Mouse (Mus musculus) embryonic facial prominence, embryonic 10.5 days (tissue): ENCODE data around the gene Hist1h1a. TPM values are rescaled to one million over a fixed set of nuclear protein-coding genes. Genes with fewer than 3 reads are reported as not detected.
"Not testable (repeated sequence)": the region's sequence is repeated elsewhere in the genome, so short reads cannot be mapped to it uniquely, and the experiment has no call there.

Experiments
- DNase-seq: peaks from one replicate; pipeline ENCODE4 v3.0.0-alpha.2; 2017; ENCODE audit warnings: low spot score
- H3K27ac ChIP-seq: fragments of 300-500 bp; sonication (generic); replicated peaks from 2 replicates; pipeline ENCODE4 v1.5.1; 2016; ENCODE audit warnings: mild to moderate bottlenecking
- H3K27me3 ChIP-seq: fragments of 300-500 bp; sonication (generic); replicated peaks from 2 replicates; pipeline ENCODE4 v1.6.1; 2016; ENCODE audit warnings: low read depth, mild to moderate bottlenecking; ENCODE audit not compliant: poor library complexity, severe bottlenecking
- H3K36me3 ChIP-seq: fragments of 300-500 bp; sonication (generic); replicated peaks from 2 replicates; pipeline ENCODE4 v1.6.1; 2016; ENCODE audit warnings: mild to moderate bottlenecking, moderate library complexity
- H3K4me1 ChIP-seq: fragments of 300-500 bp; sonication (generic); 2 replicates; pipeline ENCODE4 v1.6.1; 2016
- H3K4me3 ChIP-seq: fragments of 300-500 bp; sonication (generic); 2 replicates; pipeline ENCODE4 v1.5.1; 2016; ENCODE audit warnings: mild to moderate bottlenecking, moderate library complexity
- H3K9me3 ChIP-seq: fragments of 300-500 bp; sonication (generic); 2 replicates; pipeline ENCODE4 v1.6.1; 2016; ENCODE audit warnings: mild to moderate bottlenecking
- WGBS: fragments of 180-500 bp; shearing (Covaris S2); methylation state at CpG from one replicate; pipeline ENCODE4 v1.1.7; 2016; 5-methylcytosine and 5-hydroxymethylcytosine counted together
- microRNA-seq: library from miRNA; unstranded; fragments of <30 nt; microRNA quantifications from one replicate; pipeline ENCODE4, GENCODE M21; 2017
- polyA plus RNA-seq: library from polyadenylated mRNA; unstranded; fragments of >200 nt; fragmentation: Nextera tagmentation; extraction: Ambion mirVana; gene quantifications from 2 replicates; pipeline ENCODE4 v1.2.1, GENCODE M21; 2016

Gene Hist1h1a
- polyA plus RNA-seq, 1 experiment from 2014 or later: 4.0 TPM

GRCm38 (mm10) chr13:23768834-23769397 lies 5.5 kb downstream of the Hist1h1a start:
- 51% methylated on average over 5 of the region's 5 CpGs for whole genome bisulfite sequencing
- Histone ChIP-seq H3K27me3 (no peaks in the 10 kb centered on the region), H3K4me1 (peaks cover 23% of the 10 kb centered on the region)

GRCm38 (mm10) chr13:23769613-23770012 lies 6.1 kb downstream of the Hist1h1a start, which contains the start of gene Trim38:
Trim38 (plus strand) TSS chr13:23769913.
- H3K27ac ChIP-seq, DNase-seq: not testable (repeated sequence)
- WGBS: 84% methylated on average over 2 of the region's 2 CpGs

More at GRCm38 (mm10) chr13:23768834-23769397, 5.5 kb downstream of the Hist1h1a start:
- no peaks in the 10 kb centered on the region for H3K36me3 ChIP-seq
- DNase-seq: no peak
- H3K9me3 ChIP-seq: no peaks in the 10 kb centered on the region
- H3K4me3 ChIP-seq: no peak overlapping the region
- H3K27ac ChIP-seq: no peak overlapping the region

DNA sequence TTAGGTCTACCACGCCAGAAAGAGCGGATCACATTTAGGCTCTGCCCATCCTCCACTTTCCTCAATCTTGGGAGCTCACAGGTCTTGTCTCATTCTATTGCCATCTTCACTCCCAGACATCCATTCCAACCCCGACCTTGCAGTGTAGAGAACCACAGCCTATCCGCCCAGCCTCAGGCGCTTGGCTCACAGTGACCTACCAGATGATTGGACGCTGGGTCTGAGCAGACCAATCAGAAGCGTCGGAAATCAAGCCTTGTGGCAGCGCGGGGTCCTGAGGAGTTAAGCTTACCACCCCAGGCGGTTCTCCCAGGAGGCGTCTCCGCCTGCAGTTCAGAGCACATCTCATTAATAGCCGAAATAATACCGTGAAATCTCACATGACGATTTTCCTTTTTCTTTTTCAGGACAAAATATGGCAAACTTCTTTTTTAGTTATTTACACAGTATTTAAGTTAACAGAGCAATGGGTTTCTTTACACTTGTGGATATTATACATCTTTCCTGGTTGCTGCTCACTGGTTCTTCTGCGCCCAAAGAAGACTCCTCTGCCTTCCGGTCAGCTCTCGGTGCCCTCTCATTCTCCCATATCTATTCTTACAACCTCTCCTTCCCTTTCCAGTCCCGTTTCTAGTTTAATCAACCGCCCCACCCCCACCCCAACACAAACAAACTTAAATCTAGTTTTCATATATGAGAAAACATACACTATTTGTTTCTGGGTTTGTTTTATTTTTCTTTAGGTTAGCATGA lies 9.3 kb downstream of the Hist1h1a start:
- DNase-seq: peak; percentile 78
- no peak overlapping the region; the same call in 1 of the 2 replicates for H3K27ac ChIP-seq
- no peaks in the 10 kb centered on the region for H3K27me3 ChIP-seq
- H3K36me3 ChIP-seq: no peaks in the 10 kb centered on the region
- H3K4me3 ChIP-seq: peak overlapping the region; percentile 42
- 25% methylated on average over 21 of the region's 21 CpGs for WGBS
- no peaks in the 10 kb centered on the region for H3K9me3 ChIP-seq
- peaks cover 14% of the 10 kb centered on the region for H3K4me1 ChIP-seq

More at GRCm38 (mm10) chr13:23769613-23770012, 6.1 kb downstream of the Hist1h1a start, which contains the start of gene Trim38:
- H3K9me3 ChIP-seq, H3K36me3 ChIP-seq, H3K27me3 ChIP-seq, H3K4me3 ChIP-seq: not testable (repeated sequence)
- peaks cover 16% of the 10 kb centered on the region for H3K4me1 ChIP-seq

- Histone ChIP-seq H3K4me3 (no peak overlapping the region), H3K36me3 (no peaks in the 10 kb centered on the region), H3K27ac (no peak overlapping the region), H3K9me3 (no peaks in the 10 kb centered on the region), H3K27me3 (no peaks in the 10 kb centered on the region), H3K4me1 (no peaks in the 10 kb centered on the region)
- 92% methylated on average over 7 of the region's 7 CpGs for WGBS
- DNase-seq: no peak
These were observed 14.9 kb downstream of the Hist1h1a start for GRCm38 (mm10) chr13:23778339-23778738.

DNA sequence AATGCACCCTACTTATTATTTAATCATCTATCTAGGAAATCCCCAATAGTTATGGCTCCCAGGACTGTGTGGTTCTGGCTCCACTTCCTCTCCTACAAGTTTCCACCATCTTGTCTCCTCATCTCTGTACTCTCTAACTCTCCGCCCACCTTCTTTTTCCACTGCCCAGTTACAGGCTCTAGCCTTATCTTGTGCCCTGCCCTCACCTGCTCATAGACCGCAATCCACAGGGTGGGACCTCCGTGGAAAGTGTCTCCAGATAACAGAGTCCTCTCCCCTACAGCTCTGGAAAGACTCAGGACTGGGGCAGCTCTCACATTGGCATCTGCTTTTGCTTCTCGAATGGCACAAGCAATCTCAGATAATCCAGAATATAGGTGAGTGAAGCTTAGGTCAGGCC lies 15.6 kb downstream of the Hist1h1a start:
- Histone ChIP-seq H3K4me3 (no peak overlapping the region), H3K27me3 (no peaks in the 10 kb centered on the region), H3K9me3 (no peaks in the 10 kb centered on the region), H3K36me3 (no peaks in the 10 kb centered on the region), H3K27ac (no peak overlapping the region), H3K4me1 (no peaks in the 10 kb centered on the region)
- no peak for DNase-seq
- 90% methylated on average over 4 of the region's 4 CpGs for WGBS

DNA sequence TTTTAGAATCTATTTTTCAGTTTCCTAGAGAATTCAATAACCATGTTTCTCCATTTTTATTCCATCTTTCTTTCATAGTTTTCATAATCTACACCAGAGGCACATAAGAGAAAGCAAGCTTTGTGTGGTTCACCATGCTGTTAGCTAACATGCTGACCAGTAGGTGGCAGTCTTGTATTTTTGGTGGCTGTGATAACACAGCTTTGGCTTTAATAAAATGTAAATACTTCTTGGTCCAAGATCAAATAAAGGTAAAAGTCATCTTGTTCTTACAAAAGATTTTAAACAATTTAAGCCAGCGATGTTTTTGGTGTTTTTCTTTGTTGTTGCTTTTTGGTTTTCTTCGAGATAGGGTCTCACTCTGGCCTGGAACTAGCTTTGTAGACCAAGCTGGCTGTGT lies 29.1 kb downstream of the Hist1h1a start:
- Histone ChIP-seq H3K4me1 (0 out of 2 replicates have a peak, but pooled peaks cover under 1% of the 10 kb centered on the region), H3K4me3 (no peak overlapping the region), H3K36me3 (no peaks in the 10 kb centered on the region), H3K27me3 (no peaks in the 10 kb centered on the region), H3K27ac (no peak overlapping the region), H3K9me3 (no peaks in the 10 kb centered on the region)
- DNase-seq: peak; percentile 23
- 51% methylated on average over 2 of the region's 2 CpGs for WGBS

- 77% methylated on average over 5 of the region's 5 CpGs for WGBS
- Histone ChIP-seq H3K27me3 (no peaks in the 10 kb centered on the region), H3K36me3 (no peaks in the 10 kb centered on the region), H3K4me1 (peaks cover 21% of the 10 kb centered on the region), H3K27ac (no peak overlapping the region), H3K4me3 (no peak overlapping the region), H3K9me3 (no peaks in the 10 kb centered on the region)
- no peak for DNase-seq
These were observed 35.9 kb downstream of the Hist1h1a start for GRCm38 (mm10) chr13:23799405-23799804.

- Histone ChIP-seq H3K4me3 (no peak overlapping the region), H3K4me1 (0 out of 2 replicates have a peak, but pooled peaks cover 4% of the 10 kb centered on the region), H3K9me3 (no peaks in the 10 kb centered on the region), H3K36me3 (no peaks in the 10 kb centered on the region), H3K27ac (no peak overlapping the region), H3K27me3 (no peaks in the 10 kb centered on the region)
- DNase-seq: no peak
- 82% methylated on average over 2 of the region's 2 CpGs for WGBS
These were observed 41.1 kb downstream of the Hist1h1a start for GRCm38 (mm10) chr13:23804532-23804931.

DNA sequence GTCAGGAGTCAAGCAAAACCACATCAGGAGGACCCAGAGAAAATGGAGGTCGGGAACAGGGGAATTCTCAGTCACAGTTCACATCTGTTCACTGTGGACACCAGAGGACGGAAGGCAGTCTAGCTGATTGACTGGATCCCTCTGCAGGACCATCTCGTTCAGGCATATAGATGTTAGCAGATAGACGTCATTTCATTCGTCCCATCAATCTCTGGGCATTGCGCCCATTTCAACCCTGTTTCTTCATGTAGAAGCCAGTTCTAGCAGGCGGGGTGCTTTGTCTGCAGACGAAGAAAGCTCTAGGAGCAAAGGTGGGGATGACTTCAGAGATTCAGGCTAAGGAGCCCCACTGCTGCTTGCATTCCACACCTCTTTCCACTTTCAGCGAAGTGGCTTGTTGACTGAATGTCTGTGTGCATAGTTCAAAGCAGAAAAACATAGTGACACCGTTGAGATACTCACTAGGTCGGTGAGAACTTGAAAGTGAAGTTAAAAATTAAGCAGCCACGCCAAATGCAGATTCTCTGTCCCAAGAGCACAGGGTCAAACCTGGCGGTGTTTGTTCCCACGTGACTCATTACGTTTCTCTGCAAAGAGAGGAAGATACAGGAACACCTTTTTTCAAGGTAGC lies 43.1 kb downstream of the Hist1h1a start, which contains the start of gene Slc17a2:
TSS of gene Slc17a2 (plus strand) at position 572 of the 631 bp plus-strand sequence.
- WGBS: 91% methylated on average over 15 of the region's 15 CpGs
- H3K36me3 ChIP-seq: no peaks in the 10 kb centered on the region
- no peaks in the 10 kb centered on the region for H3K9me3 ChIP-seq
- H3K27me3 ChIP-seq: no peaks in the 10 kb centered on the region
- no peak for DNase-seq
- H3K4me3 ChIP-seq: no peak within 1 kb of the TSS
- no peak within 1 kb of the TSS for H3K27ac ChIP-seq
- 0 out of 2 replicates have a peak, but pooled peaks cover 4% of the 10 kb centered on the region for H3K4me1 ChIP-seq

Small RNAs within 50 kb of the gene (microRNA-seq; reads per million reads assigned to microRNA genes)
- gene Gm44314 (not detected), gene Gm44484 (not detected)

Other genes starting within 250 kb of the Hist1h1a start
- 2.7 and 3.0 TPM in 2 replicates for gene Hist1h4h, start 232.6 kb upstream of the Hist1h1a start, polyA plus RNA-seq
- 4.8 and 5.5 TPM in 2 replicates for gene Hist1h2af, start 229.8 kb upstream of the Hist1h1a start, polyA plus RNA-seq
- 6.5 and 7.7 TPM in 2 replicates for gene Hist1h3g, start 228.2 kb upstream of the Hist1h1a start, polyA plus RNA-seq
- gene Hist1h2bh, start 220.3 kb upstream of the Hist1h1a start, polyA plus RNA-seq: 1.1 TPM in 2 replicates
- gene Hist1h3f, start 219.6 kb upstream of the Hist1h1a start, polyA plus RNA-seq: 0.97 and 1.2 TPM in 2 replicates
- 1.00 and 1.2 TPM in 2 replicates for gene Hist1h4f, start 212.0 kb upstream of the Hist1h1a start, polyA plus RNA-seq
- gene Hist1h1d, start 210.4 kb upstream of the Hist1h1a start, polyA plus RNA-seq: 0.58 and 0.60 TPM in 2 replicates
- 5.8 and 6.8 TPM in 2 replicates for gene Hist1h3e, start 201.3 kb upstream of the Hist1h1a start, polyA plus RNA-seq
- 96.8 and 97.7 TPM in 2 replicates for gene Hist1h2ae, start 192.4 kb upstream of the Hist1h1a start, polyA plus RNA-seq
- gene Hist1h2bg, start 192.3 kb upstream of the Hist1h1a start, polyA plus RNA-seq: 7.0 and 9.8 TPM in 2 replicates
- 4.0 and 4.8 TPM in 2 replicates for gene Hist1h2bf, start 189.5 kb upstream of the Hist1h1a start, polyA plus RNA-seq
- gene Hist1h2ad, start 189.3 kb upstream of the Hist1h1a start, polyA plus RNA-seq: 0.97 and 3.8 TPM in 2 replicates
- gene Hist1h3d, start 187.9 kb upstream of the Hist1h1a start, polyA plus RNA-seq: 9.3 and 10.5 TPM in 2 replicates
- 97.2 and 97.7 TPM in 2 replicates for gene Hist1h4d, start 182.1 kb upstream of the Hist1h1a start, polyA plus RNA-seq
- gene Hist1h2be, start 142.5 kb upstream of the Hist1h1a start, polyA plus RNA-seq: 3.1 and 4.0 TPM in 2 replicates
- gene Hist1h1e, start 141.1 kb upstream of the Hist1h1a start, polyA plus RNA-seq: 18.4 and 19.5 TPM in 2 replicates
- 0.91 and 1.3 TPM in 2 replicates for gene Hist1h2ac, start 79.7 kb upstream of the Hist1h1a start, polyA plus RNA-seq
- 19.0 and 20.3 TPM in 2 replicates for gene Hist1h2bc, start 79.5 kb upstream of the Hist1h1a start, polyA plus RNA-seq
- 0.28 TPM in 1 of 2 replicates, not detected in the other for gene Hist1h1t, start 67.9 kb upstream of the Hist1h1a start, polyA plus RNA-seq
- 6.6 and 6.8 TPM in 2 replicates for gene Hist1h4c, start 65.2 kb upstream of the Hist1h1a start, polyA plus RNA-seq
- gene Hfe, start 52.8 kb upstream of the Hist1h1a start, polyA plus RNA-seq: 1.5 and 2.0 TPM in 2 replicates
- gene Hist1h1c, start 24.9 kb upstream of the Hist1h1a start, polyA plus RNA-seq: 9.1 and 9.2 TPM in 2 replicates
- 8.6 and 10.0 TPM in 2 replicates for gene Hist1h3c, start 18.1 kb upstream of the Hist1h1a start, polyA plus RNA-seq
- 1.9 and 2.9 TPM in 2 replicates for gene Hist1h2bb, start 16.9 kb upstream of the Hist1h1a start, polyA plus RNA-seq
- gene Hist1h2ab, start 12.5 kb upstream of the Hist1h1a start, polyA plus RNA-seq: 39.1 and 43.8 TPM in 2 replicates
- 9.5 and 10.3 TPM in 2 replicates for gene Hist1h3b, start 11.4 kb upstream of the Hist1h1a start, polyA plus RNA-seq
- gene Hist1h4b, start 6.7 kb upstream of the Hist1h1a start, polyA plus RNA-seq: 2.8 and 7.1 TPM in 2 replicates
- gene Hist1h4a, start 2.4 kb upstream of the Hist1h1a start, polyA plus RNA-seq: 0.54 and 0.65 TPM in 2 replicates
- 4.7 and 5.0 TPM in 2 replicates for gene Hist1h3a, start 1.3 kb upstream of the Hist1h1a start, polyA plus RNA-seq
- 0.26 TPM in 1 of 2 replicates, not detected in the other for gene Trim38, start 6.2 kb downstream of the Hist1h1a start, polyA plus RNA-seq
- not detected in 2 replicates for gene Slc17a2, start 43.3 kb downstream of the Hist1h1a start, polyA plus RNA-seq
- not detected in 2 replicates for gene Slc17a3, start 75.8 kb downstream of the Hist1h1a start, polyA plus RNA-seq
- not detected in 2 replicates for gene Slc17a1, start 104.1 kb downstream of the Hist1h1a start, polyA plus RNA-seq
- not detected in 2 replicates for gene Slc17a4, start 151.3 kb downstream of the Hist1h1a start, polyA plus RNA-seq
- gene Hist1h2ba, start 170.5 kb downstream of the Hist1h1a start, polyA plus RNA-seq: not detected in 2 replicates
- gene Hist1h2aa, start 170.8 kb downstream of the Hist1h1a start, polyA plus RNA-seq: not detected in 2 replicates
- gene Scgn, start 227.5 kb downstream of the Hist1h1a start, polyA plus RNA-seq: 0.14 and 0.31 TPM in 2 replicates